Mouse (Mus musculus) intestine, embryonic 16.5 days (tissue): ENCODE measurements around the gene Slc17a2. TPM values are rescaled to one million over a fixed set of nuclear protein-coding genes. Genes with fewer than 3 reads are reported as not detected.
"Not testable (repeated sequence)": the region's sequence is repeated elsewhere in the genome, so short reads cannot be mapped to it uniquely, and the experiment has no call there.

Experiments
- ATAC-seq: fragments of 200-750 bp; cut with Nextera tagmentation; 2 replicates; pipeline ENCODE4 v1.8.0; 2017; ENCODE audit warnings: moderate TSS enrichment, moderate library complexity
- H3K27ac ChIP-seq: fragments of 300-500 bp; sonication (generic); 2 replicates; pipeline ENCODE4 v1.5.1; 2014; ENCODE audit warnings: mild to moderate bottlenecking, low read length
- H3K27me3 ChIP-seq: fragments of 300-500 bp; sonication (generic); replicated peaks from 2 replicates; pipeline ENCODE4 v1.6.1; 2014; ENCODE audit warnings: low read length, control low read depth, mixed read lengths; ENCODE audit not compliant: control insufficient read depth, insufficient read depth
- H3K36me3 ChIP-seq: fragments of 300-500 bp; sonication (generic); 2 replicates; pipeline ENCODE4 v1.6.1; 2014; ENCODE audit warnings: low read length, control low read depth; ENCODE audit not compliant: control insufficient read depth, insufficient read depth
- H3K4me1 ChIP-seq: fragments of 300-500 bp; sonication (generic); 2 replicates; pipeline ENCODE4 v1.6.1; 2014; ENCODE audit warnings: low read length, control low read depth, mixed read lengths; ENCODE audit not compliant: control insufficient read depth, insufficient read depth
- H3K4me2 ChIP-seq: fragments of 300-500 bp; sonication (generic); 2 replicates; pipeline ENCODE4 v1.6.1; 2014; ENCODE audit warnings: low read depth, low read length, control low read depth
- H3K4me3 ChIP-seq: fragments of 300-500 bp; sonication (generic); 2 replicates; pipeline ENCODE4 v1.5.1; 2014; ENCODE audit warnings: mild to moderate bottlenecking, low read length
- H3K9ac ChIP-seq: fragments of 300-500 bp; sonication (generic); 2 replicates; pipeline ENCODE4 v1.6.1; 2014; ENCODE audit warnings: low read depth, low read length
- H3K9me3 ChIP-seq: fragments of 300-500 bp; sonication (generic); 2 replicates; pipeline ENCODE4 v1.6.1; 2016; ENCODE audit warnings: low read length, control low read depth; ENCODE audit not compliant: control insufficient read depth
- WGBS: fragments of 180-500 bp; shearing (Covaris S2); extraction: QIAGEN DNeasy Blood & Tissue Kit; methylation state at CpG from one replicate; pipeline ENCODE4 v1.1.7; 2014; 5-methylcytosine and 5-hydroxymethylcytosine counted together
- polyA plus RNA-seq: library from polyadenylated mRNA; unstranded; fragments of >200 nt; fragmentation: Nextera tagmentation; extraction: Ambion mirVana; gene quantifications from 2 replicates; pipeline ENCODE4 v1.2.1, GENCODE M21; 2015

Gene Slc17a2
- polyA plus RNA-seq, 1 experiment from 2014 or later: 0.11 TPM

GRCm38 (mm10) chr13:23763242-23763585, 43.6 kb upstream of the Slc17a2 start:
- peak overlapping the region; percentile 53 for H3K4me3 ChIP-seq
- H3K27me3 ChIP-seq: no peaks in the 10 kb centered on the region
- no peaks in the 10 kb centered on the region for H3K36me3 ChIP-seq
- H3K9me3 ChIP-seq: no peaks in the 10 kb centered on the region
- peak overlapping the region; percentile 97 for H3K27ac ChIP-seq
- H3K4me2 ChIP-seq: peak overlapping the region; percentile 89
- WGBS: 1% methylated on average over 10 of the region's 10 CpGs
- ATAC-seq: no peak
- H3K4me1 ChIP-seq: peaks cover 22% of the 10 kb centered on the region
- peak overlapping the region; percentile 60 for H3K9ac ChIP-seq

- H3K4me2 ChIP-seq: peak within 1 kb of the TSS; percentile 89
- peak within 1 kb of the TSS; percentile 97 for H3K27ac ChIP-seq
- H3K4me1 ChIP-seq: peaks cover 22% of the 10 kb centered on the region
- peak within 1 kb of the TSS; percentile 53 for H3K4me3 ChIP-seq
- H3K36me3 ChIP-seq: no peaks in the 10 kb centered on the region
- H3K9ac ChIP-seq: peak within 1 kb of the TSS; percentile 73
- no peaks in the 10 kb centered on the region for H3K27me3 ChIP-seq
- no peaks in the 10 kb centered on the region for H3K9me3 ChIP-seq
- WGBS: 4% methylated on average over 34 of the region's 34 CpGs
- ATAC-seq: peak; percentile 69
Measured at GRCm38 (mm10) chr13:23763586-23764323, 43.0 kb upstream of the Slc17a2 start, which contains the start of gene Hist1h1a. TSS of gene Hist1h1a (plus strand) at chr13:23763666.

- Histone ChIP-seq H3K9me3 (no peaks in the 10 kb centered on the region), H3K4me2 (peak overlapping the region; percentile 89), H3K27ac (peak overlapping the region; percentile 97), H3K9ac (peak overlapping the region; percentile 73), H3K27me3 (no peaks in the 10 kb centered on the region), H3K36me3 (no peaks in the 10 kb centered on the region), H3K4me3 (peak overlapping the region; percentile 53), H3K4me1 (peaks cover 22% of the 10 kb centered on the region)
- ATAC-seq: no peak
- 37% methylated on average over 12 of the region's 12 CpGs for WGBS
Measured at GRCm38 (mm10) chr13:23764324-23765171, 42.2 kb upstream of the Slc17a2 start.

GRCm38 (mm10) chr13:23765172-23765513, 41.6 kb upstream of the Slc17a2 start:
- no peak for ATAC-seq
- Histone ChIP-seq H3K4me2 (no peak overlapping the region), H3K9ac (no peak overlapping the region), H3K36me3 (no peaks in the 10 kb centered on the region), H3K4me1 (peaks cover 18% of the 10 kb centered on the region), H3K27ac (no peak overlapping the region), H3K9me3 (no peaks in the 10 kb centered on the region), H3K4me3 (no peak overlapping the region), H3K27me3 (no peaks in the 10 kb centered on the region)
- 75% methylated on average over 1 of the region's 1 CpGs for WGBS

GRCm38 (mm10) chr13:23766772-23767171, 40.0 kb upstream of the Slc17a2 start:
- no peaks in the 10 kb centered on the region for H3K9me3 ChIP-seq

GRCm38 (mm10) chr13:23768834-23769397, 37.9 kb upstream of the Slc17a2 start:
- WGBS: 58% methylated on average over 5 of the region's 5 CpGs
- H3K9ac ChIP-seq: no peak overlapping the region
- no peak overlapping the region for H3K4me2 ChIP-seq
- no peaks in the 10 kb centered on the region for H3K27me3 ChIP-seq
- H3K4me1 ChIP-seq: peaks cover 9% of the 10 kb centered on the region; the same call in 1 of the 2 replicates
- H3K9me3 ChIP-seq: no peaks in the 10 kb centered on the region
- ATAC-seq: no peak
- no peak overlapping the region for H3K27ac ChIP-seq
- no peak overlapping the region for H3K4me3 ChIP-seq
- H3K36me3 ChIP-seq: no peaks in the 10 kb centered on the region

More at GRCm38 (mm10) chr13:23766772-23767171, 40.0 kb upstream of the Slc17a2 start:
- Histone ChIP-seq H3K36me3 (no peaks in the 10 kb centered on the region), H3K4me1 (peaks cover 14% of the 10 kb centered on the region), H3K27me3 (no peaks in the 10 kb centered on the region), H3K9ac (no peak overlapping the region), H3K4me3 (no peak overlapping the region), H3K27ac (no peak overlapping the region), H3K4me2 (no peak overlapping the region)
- no peak for ATAC-seq

- not testable (repeated sequence) for H3K27me3 ChIP-seq, ATAC-seq, H3K4me1 ChIP-seq, H3K4me3 ChIP-seq, H3K27ac ChIP-seq, H3K36me3 ChIP-seq, H3K9ac ChIP-seq, H3K9me3 ChIP-seq, H3K4me2 ChIP-seq
- WGBS: 93% methylated on average over 2 of the region's 2 CpGs
Measured at GRCm38 (mm10) chr13:23769613-23770012, 37.2 kb upstream of the Slc17a2 start, which contains the start of gene Trim38. TSS of gene Trim38 (plus strand) at chr13:23769913.

- ATAC-seq: peak; percentile 91
- Histone ChIP-seq H3K4me1 (no peaks in the 10 kb centered on the region), H3K36me3 (no peaks in the 10 kb centered on the region), H3K27me3 (no peaks in the 10 kb centered on the region), H3K9me3 (no peaks in the 10 kb centered on the region), H3K9ac (no peak overlapping the region), H3K4me2 (peak overlapping the region; percentile 37), H3K27ac (no peak overlapping the region), H3K4me3 (peak overlapping the region; percentile 7)
- 23% methylated on average over 21 of the region's 21 CpGs for WGBS
Measured at GRCm38 (mm10) chr13:23772561-23773313, 34.1 kb upstream of the Slc17a2 start.

GRCm38 (mm10) chr13:23778339-23778738, 28.5 kb upstream of the Slc17a2 start:
- 95% methylated on average over 7 of the region's 7 CpGs for WGBS
- H3K4me1 ChIP-seq: no peaks in the 10 kb centered on the region
- H3K4me3 ChIP-seq: no peak overlapping the region
- H3K9me3 ChIP-seq: no peaks in the 10 kb centered on the region
- H3K4me2 ChIP-seq: no peak overlapping the region
- no peak overlapping the region for H3K9ac ChIP-seq
- H3K36me3 ChIP-seq: no peaks in the 10 kb centered on the region
- no peaks in the 10 kb centered on the region for H3K27me3 ChIP-seq
- H3K27ac ChIP-seq: no peak overlapping the region
- no peak for ATAC-seq
